Mouse (Mus musculus) limb, embryonic 12.5 days (tissue): ENCODE results near the gene G3bp1. TPM values are rescaled to one million over a fixed set of nuclear protein-coding genes. Genes with fewer than 3 reads are reported as not detected.
A peak's percentile ranks its signal among the peaks of the same experiment; 100 is the strongest.

Source experiments
- ATAC-seq: fragments of 200-750 bp; cut with Nextera tagmentation; 2 replicates; pipeline ENCODE4 v1.8.0; 2017; ENCODE audit warnings: low read depth, moderate TSS enrichment; ENCODE audit not compliant: insufficient number of reproducible peaks, insufficient read depth, low FRiP score, low TSS enrichment
- H3K27ac ChIP-seq: fragments of 300-500 bp; sonication (generic); 2 replicates; pipeline ENCODE4 v1.5.1; 2016; ENCODE audit warnings: mild to moderate bottlenecking, moderate library complexity
- H3K27me3 ChIP-seq: fragments of 300-500 bp; sonication (generic); 2 replicates; pipeline ENCODE4 v1.6.1; 2016; ENCODE audit warnings: mild to moderate bottlenecking, moderate library complexity
- H3K36me3 ChIP-seq: fragments of 300-500 bp; sonication (generic); 2 replicates; pipeline ENCODE4 v1.6.1; 2016; ENCODE audit warnings: mild to moderate bottlenecking, moderate library complexity
- H3K4me1 ChIP-seq: fragments of 300-500 bp; sonication (generic); replicated peaks from 2 replicates; pipeline ENCODE4 v1.6.1; 2016
- H3K4me2 ChIP-seq: fragments of 300-500 bp; sonication (generic); 2 replicates; pipeline ENCODE4 v1.6.1; 2016; ENCODE audit warnings: mild to moderate bottlenecking, moderate library complexity
- H3K4me3 ChIP-seq: fragments of 300-500 bp; sonication (generic); replicated peaks from 2 replicates; pipeline ENCODE4 v1.5.1; 2016; ENCODE audit warnings: mild to moderate bottlenecking
- H3K9ac ChIP-seq: fragments of 300-500 bp; sonication (generic); replicated peaks from 2 replicates; pipeline ENCODE4 v1.6.1; 2016; ENCODE audit warnings: mild to moderate bottlenecking, moderate library complexity
- H3K9me3 ChIP-seq: fragments of 300-500 bp; sonication (generic); 2 replicates; pipeline ENCODE4 v1.6.1; 2016; ENCODE audit warnings: mild to moderate bottlenecking, moderate library complexity
- WGBS: fragments of 180-500 bp; shearing (Covaris S2); methylation state at CpG from one replicate; pipeline ENCODE4 v1.1.7; 2016; 5-methylcytosine and 5-hydroxymethylcytosine counted together
- polyA plus RNA-seq: library from polyadenylated mRNA; unstranded; fragments of >200 nt; fragmentation: Nextera tagmentation; extraction: Ambion mirVana; gene quantifications from 2 replicates; pipeline ENCODE4 v1.2.1, GENCODE M21; 2016

G3bp1 gene
- polyA plus RNA-seq, 1 experiment from 2014 or later: 246 TPM

DNA sequence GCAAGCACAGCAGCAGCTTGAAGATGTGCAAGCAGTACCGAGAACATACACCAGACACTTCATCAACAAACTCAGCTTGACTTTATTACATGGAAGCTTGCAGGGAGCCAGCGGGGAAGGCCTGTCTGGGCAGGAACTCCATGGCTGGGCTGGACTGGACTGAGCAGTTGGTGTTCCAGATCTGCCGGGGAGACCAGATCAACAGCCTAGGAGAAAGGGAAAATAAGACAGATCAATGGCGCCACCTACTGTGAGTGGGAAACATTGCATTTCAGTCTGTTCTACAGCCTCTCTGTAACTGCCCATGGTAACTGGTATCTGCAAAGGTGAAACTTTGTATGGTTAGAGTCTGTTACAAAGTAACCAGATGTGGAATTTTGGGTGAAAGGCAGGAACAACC lies 22.9 kb upstream of the G3bp1 start:
- peak; percentile 83 for ATAC-seq
- Histone ChIP-seq H3K27me3 (no peaks in the 10 kb centered on the region), H3K4me2 (no peak overlapping the region), H3K9ac (no peak overlapping the region), H3K36me3 (peaks cover 48% of the 10 kb centered on the region), H3K4me1 (no peaks in the 10 kb centered on the region), H3K27ac (no peak overlapping the region), H3K4me3 (no peak overlapping the region), H3K9me3 (no peaks in the 10 kb centered on the region)
- 21% methylated on average over 4 of the region's 4 CpGs for WGBS

DNA sequence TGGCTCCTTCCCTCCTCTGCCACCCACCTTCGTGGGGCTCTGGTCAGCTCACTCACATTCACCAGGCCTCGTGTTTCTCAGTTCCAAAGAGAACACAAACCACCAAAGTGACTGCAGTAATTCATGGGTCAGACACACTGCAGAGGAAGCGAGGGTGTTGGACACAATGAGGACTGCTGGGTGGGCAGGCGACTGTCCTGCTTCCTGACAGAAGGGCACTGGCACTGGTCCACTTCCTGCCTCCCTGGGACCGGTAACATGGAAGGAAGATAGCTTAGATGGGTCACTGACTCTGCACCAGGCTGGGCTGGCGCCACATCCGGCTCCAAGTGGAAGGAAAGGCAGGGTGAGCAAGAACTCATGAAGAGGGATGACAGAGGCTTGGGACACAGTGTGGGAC lies 20.0 kb upstream of the G3bp1 start:
- H3K27ac ChIP-seq: no peak overlapping the region
- no peaks in the 10 kb centered on the region for H3K9me3 ChIP-seq
- no peak overlapping the region for H3K4me2 ChIP-seq
- no peaks in the 10 kb centered on the region for H3K27me3 ChIP-seq
- peaks cover 63% of the 10 kb centered on the region for H3K36me3 ChIP-seq
- H3K9ac ChIP-seq: no peak overlapping the region
- H3K4me3 ChIP-seq: no peak overlapping the region
- ATAC-seq: no peak
- WGBS: 75% methylated on average over 7 of the region's 7 CpGs
- no peaks in the 10 kb centered on the region for H3K4me1 ChIP-seq

GRCm38 (mm10) chr11:55450311-55450710 lies 19.2 kb upstream of the G3bp1 start:
- WGBS: 86% methylated on average over 4 of the region's 4 CpGs
- H3K9ac ChIP-seq: no peak overlapping the region
- H3K9me3 ChIP-seq: no peaks in the 10 kb centered on the region
- no peaks in the 10 kb centered on the region for H3K27me3 ChIP-seq
- no peaks in the 10 kb centered on the region for H3K4me1 ChIP-seq
- no peak for ATAC-seq
- no peak overlapping the region for H3K27ac ChIP-seq
- no peak overlapping the region for H3K4me2 ChIP-seq
- peaks cover 65% of the 10 kb centered on the region for H3K36me3 ChIP-seq
- no peak overlapping the region for H3K4me3 ChIP-seq

DNA sequence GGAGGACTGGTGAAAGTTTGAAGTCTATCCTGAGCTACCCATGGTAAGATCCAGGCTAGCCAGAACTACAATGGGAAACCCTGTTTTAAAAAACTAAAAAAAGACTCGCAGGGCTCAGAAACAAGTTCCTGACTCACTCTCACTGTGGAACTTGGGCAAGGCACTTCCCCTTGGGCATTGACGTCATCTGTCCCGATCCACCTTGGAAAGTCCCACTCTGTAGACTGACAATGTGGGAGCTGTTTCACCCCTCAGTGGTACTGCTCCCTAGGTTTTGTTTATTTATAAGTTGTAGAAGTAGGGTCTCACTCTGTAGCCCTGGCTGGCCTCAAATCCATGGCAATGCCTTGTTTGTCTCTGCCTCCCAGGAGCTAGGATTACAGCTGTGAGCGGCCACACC lies 15.8 kb upstream of the G3bp1 start:
- Histone ChIP-seq H3K36me3 (peaks cover 52% of the 10 kb centered on the region), H3K27me3 (no peaks in the 10 kb centered on the region), H3K9me3 (no peaks in the 10 kb centered on the region), H3K4me1 (peaks cover 4% of the 10 kb centered on the region; the same call in 1 of the 2 replicates), H3K4me2 (no peak overlapping the region), H3K27ac (no peak overlapping the region), H3K4me3 (no peak overlapping the region), H3K9ac (no peak overlapping the region)
- WGBS: 87% methylated on average over 4 of the region's 4 CpGs
- no peak for ATAC-seq

DNA sequence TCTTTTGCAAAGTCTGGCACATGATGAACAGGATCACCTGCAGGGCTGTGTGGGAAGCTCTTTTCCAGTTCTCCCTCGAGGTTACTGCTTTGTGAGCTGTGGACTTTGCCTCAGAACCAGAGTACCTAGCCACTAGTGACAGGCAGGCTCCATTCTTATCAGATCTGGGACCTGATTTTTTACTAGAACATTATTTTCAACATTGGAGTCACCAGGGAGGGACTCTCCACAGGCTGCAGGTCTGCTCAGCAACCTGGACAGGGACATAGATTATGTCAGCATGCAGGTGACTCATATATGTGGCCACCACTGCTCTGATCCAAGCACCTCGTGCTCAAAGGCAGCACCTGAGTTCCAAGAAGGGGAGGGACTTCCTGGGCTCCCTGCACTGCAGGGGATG lies 14.3 kb upstream of the G3bp1 start:
- H3K4me3 ChIP-seq: no peak overlapping the region
- ATAC-seq: no peak
- no peak overlapping the region for H3K27ac ChIP-seq
- H3K4me2 ChIP-seq: no peak overlapping the region
- no peak overlapping the region for H3K9ac ChIP-seq
- H3K9me3 ChIP-seq: no peaks in the 10 kb centered on the region
- WGBS: 69% methylated on average over 2 of the region's 2 CpGs
- H3K36me3 ChIP-seq: peaks cover 37% of the 10 kb centered on the region
- no peaks in the 10 kb centered on the region for H3K27me3 ChIP-seq
- H3K4me1 ChIP-seq: peaks cover 14% of the 10 kb centered on the region

DNA sequence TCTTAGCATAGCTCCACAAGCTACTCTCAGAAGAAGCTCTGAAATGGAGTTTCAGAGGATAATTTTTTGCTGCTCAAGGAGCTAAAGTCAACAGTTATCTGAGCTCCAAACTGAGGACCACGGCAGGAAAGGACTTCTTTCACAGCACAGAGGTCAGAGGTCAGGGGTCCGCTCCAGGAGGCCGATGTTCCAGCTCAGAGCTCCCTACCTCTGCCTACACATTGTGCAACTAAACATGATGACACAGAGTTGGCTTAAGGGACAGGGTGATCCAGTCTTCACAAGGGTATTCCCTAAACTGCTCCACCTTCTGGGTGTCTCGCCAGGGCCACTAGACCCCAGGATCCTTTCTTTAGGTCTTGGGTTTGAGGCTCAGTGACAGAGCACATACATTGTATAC lies 11.0 kb upstream of the G3bp1 start:
- no peaks in the 10 kb centered on the region for H3K27me3 ChIP-seq
- no peak overlapping the region; the same call in 1 of the 2 replicates for H3K9ac ChIP-seq
- peaks cover 14% of the 10 kb centered on the region; the same call in 1 of the 2 replicates for H3K36me3 ChIP-seq
- peaks cover 21% of the 10 kb centered on the region for H3K4me1 ChIP-seq
- H3K27ac ChIP-seq: no peak overlapping the region
- ATAC-seq: no peak
- no peak overlapping the region for H3K4me3 ChIP-seq
- 59% methylated on average over 4 of the region's 4 CpGs for WGBS
- H3K4me2 ChIP-seq: no peak overlapping the region
- no peaks in the 10 kb centered on the region for H3K9me3 ChIP-seq

- Histone ChIP-seq H3K27me3 (no peaks in the 10 kb centered on the region), H3K9me3 (no peaks in the 10 kb centered on the region), H3K4me1 (peaks cover 21% of the 10 kb centered on the region), H3K36me3 (peaks cover 4% of the 10 kb centered on the region; the same call in 1 of the 2 replicates), H3K4me3 (peak overlapping the region; percentile 77), H3K9ac (peak overlapping the region; percentile 65), H3K27ac (no peak overlapping the region), H3K4me2 (peak overlapping the region; percentile 85)
- ATAC-seq: no peak
- WGBS: 35% methylated on average over 3 of the region's 3 CpGs
Measured at GRCm38 (mm10) chr11:55459850-55460558, 9.5 kb upstream of the G3bp1 start.

DNA sequence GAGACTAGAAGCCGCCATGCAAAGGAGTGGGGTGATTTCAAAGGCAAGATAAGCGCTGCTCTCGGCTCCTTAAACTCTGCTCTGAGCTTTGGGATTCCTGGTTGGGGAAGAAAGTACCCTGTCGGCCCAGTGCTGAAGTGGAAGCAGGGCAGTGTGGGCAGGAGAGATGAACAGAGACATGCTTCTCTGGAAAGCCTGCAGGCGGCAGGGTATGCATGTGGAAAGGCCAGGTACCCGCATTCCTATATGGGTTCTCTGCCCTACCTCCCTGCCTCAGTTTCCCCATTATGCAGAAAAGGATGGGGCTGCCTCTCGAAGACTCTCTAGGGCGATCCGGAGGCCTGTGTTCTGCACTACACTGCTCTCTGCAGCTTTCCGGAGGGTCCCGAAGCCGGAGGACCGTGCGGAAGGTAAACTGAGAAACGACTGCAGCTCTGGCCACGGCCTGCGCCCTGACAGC lies 8.9 kb upstream of the G3bp1 start:
- Histone ChIP-seq H3K9me3 (no peaks in the 10 kb centered on the region), H3K9ac (peak overlapping the region; percentile 65), H3K4me3 (peak overlapping the region; percentile 77), H3K4me2 (peak overlapping the region; percentile 85), H3K36me3 (peaks cover 4% of the 10 kb centered on the region; the same call in 1 of the 2 replicates), H3K27ac (peak overlapping the region; percentile 69; the same call in 1 of the 2 replicates), H3K4me1 (peaks cover 21% of the 10 kb centered on the region), H3K27me3 (no peaks in the 10 kb centered on the region)
- under 1% methylated on average over 17 of the region's 17 CpGs for WGBS
- ATAC-seq: peak; percentile 58

DNA sequence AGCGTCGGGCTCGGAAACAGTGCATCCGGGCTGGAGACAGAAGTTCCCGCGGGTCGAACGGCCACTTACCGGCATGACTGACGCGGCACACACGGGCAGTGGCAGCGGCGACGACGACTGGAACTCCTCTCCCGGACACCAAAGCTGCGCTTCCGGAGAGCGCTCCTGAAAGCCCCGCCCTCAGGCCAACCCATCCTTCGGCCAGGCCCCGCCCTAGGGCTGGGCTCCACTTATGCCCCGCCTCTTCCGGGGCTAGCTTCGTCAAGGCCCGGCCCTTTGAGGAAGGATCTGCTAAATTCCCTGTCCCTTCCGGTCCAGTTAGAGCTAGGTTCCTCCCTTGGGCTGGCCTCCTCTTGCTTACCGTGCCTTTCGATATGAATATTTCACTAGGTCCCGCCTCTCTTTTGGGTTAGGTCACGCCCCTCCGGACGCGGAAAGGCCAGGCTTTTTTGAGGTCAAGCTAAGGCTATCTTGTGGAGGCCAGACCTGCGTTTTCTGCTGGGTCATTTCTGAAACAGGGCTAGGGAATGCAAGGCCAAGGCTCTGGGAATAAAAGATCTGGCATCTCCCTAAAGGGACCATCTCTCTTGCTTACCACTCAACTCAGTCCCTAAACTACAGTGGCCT lies 8.4 kb upstream of the G3bp1 start, which contains the start of gene Atox1:
Gene Atox1, minus strand, starts transcription at position 221 of the 627 bp plus-strand sequence.
- 1% methylated on average over 36 of the region's 36 CpGs for WGBS
- Histone ChIP-seq H3K9ac (peak within 1 kb of the TSS; percentile 65), H3K36me3 (peaks cover 4% of the 10 kb centered on the region; the same call in 1 of the 2 replicates), H3K4me3 (peak within 1 kb of the TSS; percentile 77), H3K4me2 (peak within 1 kb of the TSS; percentile 85), H3K27me3 (no peaks in the 10 kb centered on the region), H3K27ac (peak within 1 kb of the TSS; percentile 69), H3K4me1 (peaks cover 21% of the 10 kb centered on the region), H3K9me3 (no peaks in the 10 kb centered on the region)
- peak; percentile 94 for ATAC-seq

GRCm38 (mm10) chr11:55462149-55462548 lies 7.3 kb upstream of the G3bp1 start:
- Histone ChIP-seq H3K36me3 (peaks cover 4% of the 10 kb centered on the region; the same call in 1 of the 2 replicates), H3K9me3 (no peaks in the 10 kb centered on the region), H3K4me2 (no peak overlapping the region), H3K27me3 (no peaks in the 10 kb centered on the region), H3K27ac (no peak overlapping the region), H3K9ac (no peak overlapping the region), H3K4me3 (no peak overlapping the region), H3K4me1 (peaks cover 21% of the 10 kb centered on the region)
- WGBS: 95% methylated on average over 9 of the region's 9 CpGs
- no peak for ATAC-seq

- H3K9ac ChIP-seq: no peak overlapping the region
- no peak overlapping the region for H3K4me2 ChIP-seq
- H3K4me3 ChIP-seq: no peak overlapping the region
- H3K36me3 ChIP-seq: no peaks in the 10 kb centered on the region
- peaks cover 16% of the 10 kb centered on the region for H3K4me1 ChIP-seq
- ATAC-seq: no peak
- H3K9me3 ChIP-seq: no peaks in the 10 kb centered on the region
- no peak overlapping the region for H3K27ac ChIP-seq
- 81% methylated on average over 10 of the region's 10 CpGs for WGBS
- no peaks in the 10 kb centered on the region for H3K27me3 ChIP-seq
Measured at GRCm38 (mm10) chr11:55464707-55465106, 4.8 kb upstream of the G3bp1 start.
